Mouse (Mus musculus) heart, adult 9 months (tissue): ENCODE measurements around the gene Sv2b.
"Not testable (repeated sequence)": the region's sequence is repeated elsewhere in the genome, so short reads cannot be mapped to it uniquely, and the experiment has no call there.

Experiments used
- DNase-seq, 2 experiments: peaks; one replicate each; pipeline ENCODE4 v3.0.0; 2022; ENCODE audit warnings: low spot score in 2 of 2

Gene Sv2b

DNA sequence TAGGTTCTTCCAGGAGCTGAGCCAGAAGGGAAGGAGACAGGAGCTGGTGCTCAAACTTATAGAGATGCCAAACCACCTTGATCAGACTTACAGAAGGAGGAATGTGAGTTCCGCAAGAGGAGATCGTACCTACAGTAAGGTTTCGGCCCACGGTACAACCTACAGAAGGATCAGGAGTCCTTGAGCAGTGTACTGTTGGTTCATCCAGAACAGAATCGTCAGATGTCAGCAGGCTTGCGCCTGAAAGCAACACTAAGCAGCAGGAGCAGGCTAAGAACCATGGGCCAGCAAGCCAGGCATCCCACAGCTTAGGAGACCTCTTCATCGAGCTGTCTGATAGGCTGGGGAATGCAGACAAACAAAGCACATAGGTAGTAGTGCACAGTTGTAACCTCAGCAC is 92.9 kb downstream of the Sv2b start:
- no peak for DNase-seq

DNA sequence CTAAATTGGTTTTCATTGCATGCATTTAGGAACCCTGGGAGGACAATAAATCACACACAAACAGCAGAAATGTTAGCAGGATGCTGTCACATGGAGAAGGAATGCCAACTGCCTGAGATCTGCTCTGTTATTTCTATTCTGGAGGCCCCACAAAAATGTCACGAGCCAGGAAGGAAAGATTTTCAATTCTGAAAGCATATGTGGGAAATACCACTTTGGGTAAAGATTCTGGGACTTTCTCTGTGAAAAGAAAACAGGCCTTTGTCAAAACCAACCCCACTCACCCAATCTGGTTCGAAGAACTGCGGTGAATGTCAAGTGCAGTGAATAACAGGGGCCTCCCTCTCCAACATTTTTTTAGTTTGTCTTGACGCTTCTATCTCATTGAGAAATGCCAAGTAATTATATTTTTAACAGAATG is 99.8 kb downstream of the Sv2b start:
- DNase-seq, result no peak

DNA sequence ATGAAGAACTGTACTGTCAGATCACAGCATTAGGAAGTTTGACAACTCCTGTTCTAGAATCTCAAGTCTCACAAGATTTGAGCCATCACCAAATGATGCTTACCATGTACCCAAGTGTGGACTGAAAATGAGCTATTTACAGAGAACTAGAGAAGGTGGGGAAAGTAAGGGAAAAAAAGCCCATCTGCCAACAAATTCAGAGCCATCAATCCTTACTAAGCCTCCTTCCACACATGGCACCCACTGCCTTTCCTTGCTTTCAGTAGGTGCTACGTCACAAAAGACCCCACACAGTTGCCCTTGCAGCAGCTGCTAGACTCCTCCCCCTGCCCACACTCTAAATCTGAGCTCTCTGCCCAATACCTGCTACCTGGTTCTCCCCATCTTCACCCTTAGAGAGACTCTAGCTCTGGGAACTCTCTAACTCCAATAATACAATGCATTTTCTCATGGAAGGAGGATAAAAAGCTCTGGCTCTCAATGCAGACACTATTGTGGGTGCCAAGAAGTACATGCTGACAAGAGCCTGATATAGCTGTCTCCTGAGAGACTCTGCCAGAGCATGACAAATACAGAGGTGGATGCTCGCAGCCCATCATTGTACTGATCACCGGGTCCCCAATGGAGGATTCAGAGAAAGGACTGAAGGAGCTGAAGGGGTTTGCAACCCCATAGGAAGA is 101.0 kb downstream of the Sv2b start:
- DNase-seq, result no peak

DNA sequence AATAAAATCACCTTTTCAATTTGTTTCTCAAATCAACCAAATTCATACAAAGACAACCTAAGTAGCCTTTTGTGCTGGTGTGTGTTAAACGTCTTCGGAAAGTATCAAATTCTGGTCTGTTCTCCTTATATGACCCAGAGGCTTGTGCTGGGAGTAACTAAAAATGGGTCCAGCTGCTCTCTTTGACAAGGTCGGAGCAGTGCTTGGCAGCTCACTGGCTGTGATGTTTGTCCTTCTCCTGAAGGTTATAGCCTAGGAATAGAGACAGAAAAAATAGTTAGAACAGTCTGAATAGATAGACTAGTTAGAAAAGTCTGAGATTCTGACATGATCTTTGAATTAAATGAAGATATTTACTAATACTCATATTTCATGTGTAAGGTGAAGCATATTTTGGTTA is 102.4 kb downstream of the Sv2b start:
- DNase-seq, result no peak

DNA sequence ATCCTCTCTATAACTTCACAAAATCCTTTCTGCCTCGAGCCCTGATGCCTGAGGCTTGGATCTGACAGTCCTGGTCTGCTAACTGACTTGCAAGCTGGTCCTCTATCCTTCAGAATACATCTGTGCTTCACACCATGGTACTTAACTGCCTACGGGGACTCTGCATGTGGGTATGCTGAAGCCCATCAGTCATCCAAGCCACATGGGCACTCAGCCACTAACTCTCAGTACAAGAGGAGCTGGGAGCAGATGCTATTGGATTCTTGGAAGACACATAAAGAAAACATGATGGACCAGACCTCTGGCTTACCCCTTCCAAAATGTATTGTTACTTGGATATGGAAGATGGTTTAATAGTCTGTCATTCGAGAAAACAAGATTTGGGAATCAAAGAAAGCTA is 103.7 kb downstream of the Sv2b start:
- no peak for DNase-seq

DNA sequence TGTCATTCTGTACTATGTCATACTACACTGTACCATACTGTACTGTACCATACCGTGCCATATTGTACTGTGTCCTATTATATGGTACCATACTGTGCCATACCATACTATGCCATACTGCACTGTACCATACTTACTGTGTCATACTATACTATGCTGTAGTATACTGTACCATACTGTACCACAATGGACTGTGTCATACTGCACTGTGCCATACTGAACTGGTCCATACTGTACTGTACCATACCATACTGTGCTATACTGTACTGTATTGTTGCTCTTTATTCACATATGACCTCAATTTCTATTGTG is 114.2 kb downstream of the Sv2b start:
- DNase-seq, result not testable (repeated sequence)

DNA sequence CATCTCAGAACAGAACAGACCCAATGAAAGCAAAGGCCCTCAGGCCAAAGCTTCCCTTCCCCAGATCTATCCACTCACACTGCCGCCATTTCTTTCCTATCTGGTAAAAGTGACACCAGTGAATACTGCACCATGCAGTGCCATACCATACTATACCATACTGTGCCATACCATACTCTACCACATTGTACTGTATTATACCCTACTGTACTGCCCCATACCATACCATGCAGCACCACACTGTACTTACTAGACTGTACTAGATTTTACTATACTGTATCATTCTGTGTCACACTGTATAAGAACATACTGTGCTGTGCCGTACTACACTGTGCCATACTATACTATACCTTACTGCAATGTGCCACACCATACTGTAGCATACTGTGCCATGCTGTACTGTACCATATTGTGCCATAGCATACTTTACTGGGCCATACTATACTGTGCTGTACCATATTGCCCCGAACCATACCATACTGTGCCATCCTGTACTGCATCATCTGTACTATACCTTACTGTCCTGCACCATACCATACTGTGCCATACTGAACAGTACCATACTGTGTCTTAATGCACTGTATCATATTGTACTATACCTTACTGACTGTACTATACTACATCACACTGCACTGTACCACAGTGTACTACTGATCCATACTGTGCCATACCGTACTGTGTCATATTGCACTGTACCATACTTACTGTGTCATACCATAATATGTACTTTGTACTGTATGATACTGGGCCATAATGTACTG is 114.7 kb downstream of the Sv2b start:
- DNase-seq, result no peak

DNA sequence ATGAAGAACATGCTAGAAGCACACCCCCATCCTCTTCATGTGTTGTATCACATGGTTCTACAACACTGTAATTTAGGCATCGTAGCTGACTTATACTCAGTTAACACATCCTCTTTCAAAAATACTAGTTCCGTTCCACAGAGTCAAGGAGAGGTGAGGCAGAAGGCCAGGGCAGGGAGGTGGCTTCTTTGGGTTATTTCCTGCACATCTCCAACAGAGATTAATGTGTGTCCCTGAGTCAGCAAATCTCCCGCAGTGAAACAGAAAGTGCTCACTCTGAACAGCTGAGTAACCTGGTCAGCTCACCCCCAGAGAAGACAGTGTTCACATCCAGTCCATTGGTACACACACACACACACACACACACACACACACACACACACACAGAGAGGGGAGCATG is 118.9 kb downstream of the Sv2b start:
- no peak for DNase-seq

DNA sequence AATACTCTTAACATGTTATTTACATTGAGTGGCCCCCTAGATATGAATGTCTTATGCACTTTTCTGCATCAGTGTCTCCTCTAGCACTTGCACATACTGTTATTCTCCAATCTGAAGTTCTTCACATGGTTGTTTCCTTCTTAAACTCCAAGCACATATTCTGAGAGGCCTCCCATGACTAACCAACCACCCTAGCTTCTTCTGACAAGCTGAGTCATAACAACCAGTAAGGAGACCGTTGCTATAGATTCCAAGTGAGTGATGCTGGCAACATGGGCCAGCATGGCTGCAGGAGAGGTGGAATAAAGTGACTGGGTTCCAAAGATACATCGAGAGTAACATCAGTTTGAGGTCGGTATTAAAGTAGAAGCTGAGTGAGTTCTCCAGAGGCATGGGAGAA is 134.0 kb downstream of the Sv2b start:
- no peak for DNase-seq

DNA sequence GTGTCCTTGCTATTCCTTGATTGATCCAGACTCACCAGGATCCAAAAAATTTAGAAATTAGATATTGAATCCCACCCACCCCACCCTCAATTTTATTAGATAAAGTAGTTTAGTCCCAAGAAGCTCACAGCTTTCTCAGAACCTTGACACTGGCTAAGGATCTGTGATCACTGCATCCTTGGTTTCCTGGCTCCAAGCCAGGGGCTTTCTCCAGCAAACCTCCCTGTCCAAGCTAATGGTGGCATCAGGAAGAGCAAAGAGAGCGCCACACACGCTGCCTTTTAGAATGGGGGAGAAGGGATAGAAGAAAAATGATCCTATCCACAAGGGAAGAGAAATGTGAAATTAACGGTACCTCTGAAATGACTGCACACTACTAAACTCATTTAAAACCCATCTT is 141.6 kb downstream of the Sv2b start:
- DNase-seq, result no peak

DNA sequence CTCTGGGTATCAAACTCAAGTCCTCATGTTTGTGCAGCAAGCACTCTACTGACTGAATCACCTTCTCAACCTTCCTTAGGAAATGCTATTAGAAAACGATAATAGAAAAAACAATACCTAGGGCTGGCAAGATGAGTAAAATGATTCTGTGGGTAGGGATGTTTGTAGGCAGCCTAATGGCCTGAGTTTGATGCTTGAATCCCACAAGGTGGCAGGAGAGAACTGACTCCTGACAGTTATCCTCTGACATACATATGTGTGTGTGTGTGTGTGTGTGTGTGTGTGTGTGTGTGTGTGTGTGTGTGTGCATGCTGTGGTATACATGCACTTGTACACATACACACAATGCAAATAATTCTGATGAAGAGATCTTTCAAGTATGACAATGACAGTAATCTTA is 161.9 kb downstream of the Sv2b start:
- no peak for DNase-seq

DNA sequence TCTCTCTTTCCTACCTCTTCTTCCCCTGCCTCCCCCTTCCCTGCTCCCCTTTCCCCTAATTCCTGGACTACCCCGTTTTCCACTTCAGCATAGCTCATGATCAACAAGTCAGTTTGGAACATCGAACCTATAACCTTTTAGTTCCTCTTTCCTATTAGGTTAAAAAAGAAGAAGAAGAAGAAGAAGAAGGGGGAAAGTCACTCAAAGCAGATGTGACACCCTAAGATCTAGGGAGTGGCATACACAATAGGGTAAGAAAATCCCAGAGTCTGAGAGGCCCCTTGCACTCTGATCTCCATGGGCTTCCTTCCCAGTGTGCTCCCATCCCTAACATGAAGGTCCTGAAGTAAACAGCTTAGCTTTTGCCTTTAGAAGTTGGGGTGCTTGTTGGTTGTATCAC is 166.3 kb downstream of the Sv2b start:
- no peak for DNase-seq

DNA sequence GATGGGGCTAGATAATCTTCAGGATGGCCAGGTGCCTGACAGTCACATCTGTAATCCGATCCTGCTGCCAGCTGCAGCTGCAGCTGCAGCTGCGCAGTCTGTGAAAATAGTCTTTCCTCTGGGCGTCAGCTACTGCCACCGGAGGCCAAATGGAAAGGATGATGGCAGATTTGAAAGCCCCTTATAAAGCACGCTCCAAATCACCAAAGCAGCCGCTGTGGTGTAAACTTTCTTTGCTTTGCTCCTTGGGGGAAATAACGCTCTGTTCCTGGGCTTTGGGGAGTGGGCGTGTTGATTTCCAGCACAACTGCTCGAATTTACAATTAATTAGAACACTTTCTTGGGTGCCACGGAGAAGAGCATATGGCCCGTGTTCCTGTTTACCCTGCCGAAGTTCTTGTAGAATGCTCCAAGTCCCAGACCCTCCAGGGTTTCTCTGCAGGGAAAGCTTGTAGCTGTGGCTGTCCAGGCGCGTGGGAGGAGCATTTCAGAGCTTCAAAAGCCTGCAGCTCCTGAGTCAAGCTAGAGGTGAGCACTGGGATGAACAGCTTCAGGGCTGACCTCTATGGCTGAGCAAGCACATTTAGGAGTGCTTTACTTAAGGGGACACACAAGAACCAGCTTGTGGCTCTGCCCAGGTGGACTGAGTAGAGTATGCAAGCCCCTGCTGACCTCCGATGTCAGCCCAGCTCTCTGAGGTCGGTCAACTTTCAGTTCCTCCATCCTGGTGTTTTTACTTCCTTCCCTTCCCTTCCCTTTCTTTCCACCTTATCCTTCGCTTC is 167.0 kb downstream of the Sv2b start:
- DNase-seq, result no peak

DNA sequence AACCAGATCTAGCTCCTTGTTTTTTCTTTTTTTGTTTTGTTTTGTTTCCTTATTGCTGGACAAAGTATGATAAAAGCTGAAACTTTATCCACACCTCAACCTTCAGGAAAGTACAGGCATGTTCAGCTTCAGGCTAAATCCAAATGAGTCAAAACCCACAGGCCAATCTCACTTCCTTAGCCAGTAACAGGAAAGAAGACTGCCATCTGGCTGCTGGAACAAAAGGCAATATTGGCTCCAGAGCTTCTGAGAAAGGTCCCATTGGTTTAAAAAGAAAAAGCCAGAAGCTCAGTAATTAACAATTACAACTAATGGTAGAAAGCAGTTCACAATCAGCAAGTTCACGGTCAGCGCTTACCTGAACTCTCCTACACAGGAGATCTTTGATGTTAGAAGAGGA is 169.8 kb downstream of the Sv2b start:
- DNase-seq, result no peak

DNA sequence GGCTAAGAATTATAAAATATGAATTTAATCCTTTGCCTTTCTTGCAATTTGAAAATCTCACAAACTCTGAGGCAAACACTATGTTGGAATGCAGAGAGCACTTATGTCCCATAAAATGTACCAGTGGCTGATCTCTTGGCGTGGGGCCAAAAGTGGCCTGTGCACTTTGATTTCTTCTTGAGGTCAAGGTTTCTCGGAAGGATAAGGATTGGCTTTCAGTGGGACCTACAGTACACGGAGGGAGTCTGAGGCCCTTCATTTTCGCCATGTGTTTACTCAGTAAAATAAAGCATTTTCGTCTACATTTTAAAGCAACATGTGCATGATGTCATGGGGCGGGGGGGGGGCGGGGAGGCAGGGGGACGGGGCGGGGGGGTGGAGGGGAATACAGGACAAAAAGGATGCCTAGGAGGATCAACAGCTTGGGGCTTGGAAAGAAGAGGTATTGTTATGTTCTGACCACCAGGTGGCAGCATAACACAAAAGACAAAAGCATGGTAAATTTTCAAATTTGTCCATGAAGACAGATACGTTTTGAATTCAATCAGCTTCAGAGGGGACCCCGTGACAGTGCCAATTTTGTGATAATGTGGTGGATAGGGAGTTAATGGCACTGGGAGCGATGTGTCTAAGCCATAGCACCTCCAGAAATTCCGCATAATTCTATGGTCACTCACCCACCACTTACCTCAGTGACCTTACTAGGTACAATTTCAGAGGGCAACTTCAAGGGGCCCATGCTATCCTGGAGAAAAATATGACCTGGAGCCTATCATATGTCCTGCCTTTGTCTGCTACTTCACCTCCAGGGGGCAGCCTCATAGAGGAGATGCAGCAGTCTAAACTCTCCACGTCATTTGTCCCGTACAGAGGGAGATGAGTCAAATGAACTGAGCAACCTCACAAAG is 174.1 kb downstream of the Sv2b start:
- peak in 1 of 2 experiments; percentile 2 for DNase-seq

DNA sequence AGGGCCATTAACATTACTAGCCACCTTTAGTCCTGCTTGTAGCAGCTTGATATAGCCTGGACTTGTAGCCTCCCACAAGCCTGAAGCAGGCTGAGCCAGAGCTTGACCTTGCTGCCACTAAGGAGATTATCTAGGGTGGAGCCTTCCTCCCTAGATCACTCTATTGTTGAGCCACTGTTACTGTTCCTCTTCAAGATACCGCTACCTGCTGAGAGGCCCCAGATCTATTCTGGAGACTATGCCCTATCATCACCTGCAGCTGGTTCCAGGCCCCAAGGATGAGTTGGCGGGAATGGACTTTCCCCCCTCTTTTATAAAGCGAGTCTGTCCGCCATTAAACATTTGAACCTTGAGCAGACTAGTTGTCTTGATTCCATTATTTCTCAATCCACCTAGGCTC is 181.0 kb downstream of the Sv2b start:
- no peak for DNase-seq

DNA sequence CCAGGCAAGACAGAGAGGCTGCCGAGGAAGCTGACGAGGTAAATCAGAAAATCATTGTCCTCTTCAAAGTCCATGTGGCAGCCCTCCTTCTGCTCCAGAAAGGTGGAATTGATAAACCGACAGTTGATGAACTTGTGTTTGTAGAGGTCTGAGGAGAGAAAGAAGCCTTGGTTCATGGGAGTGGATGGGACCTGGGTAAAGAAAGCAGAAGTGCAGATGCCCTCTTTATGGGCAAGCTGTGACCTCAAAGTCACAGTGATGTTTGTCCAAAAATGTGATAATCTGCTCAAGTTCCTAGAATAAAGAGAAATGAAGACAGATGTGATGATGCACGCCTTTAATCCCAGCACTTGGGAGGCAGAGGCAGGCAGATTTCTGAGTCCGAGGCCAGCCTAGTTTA is 185.0 kb downstream of the Sv2b start:
- DNase-seq, result no peak

DNA sequence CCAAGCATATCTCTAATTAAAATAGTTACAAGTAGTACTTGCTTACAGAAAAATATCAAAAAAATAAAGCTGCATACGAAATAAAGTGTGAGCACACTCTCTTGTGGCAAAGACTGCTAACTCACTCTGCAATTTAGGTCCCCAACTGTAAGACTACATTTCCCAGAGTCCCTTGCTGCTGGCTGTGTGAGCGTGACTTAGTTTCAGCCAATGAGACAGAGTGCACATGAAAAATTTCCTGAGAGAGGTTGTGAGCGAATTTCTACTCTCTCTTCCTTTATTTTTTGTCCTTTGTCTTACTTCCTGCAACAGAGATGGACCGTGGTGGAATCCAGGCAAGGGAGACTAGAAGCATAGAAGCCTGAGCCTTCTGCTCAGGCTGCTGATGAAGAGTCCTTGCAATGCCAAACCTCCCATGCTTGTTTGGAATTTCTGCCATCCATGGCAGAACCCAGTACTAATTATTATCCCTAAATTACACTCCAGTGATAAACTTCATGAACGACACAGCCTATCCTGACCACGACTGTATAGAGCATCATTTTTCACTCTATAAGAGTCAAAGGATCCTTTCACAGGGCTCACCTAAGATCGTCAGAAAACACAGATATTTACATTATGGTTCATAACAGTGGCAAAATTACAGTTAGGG is 190.9 kb downstream of the Sv2b start:
- DNase-seq, result peak; percentile 33 to 41

DNA sequence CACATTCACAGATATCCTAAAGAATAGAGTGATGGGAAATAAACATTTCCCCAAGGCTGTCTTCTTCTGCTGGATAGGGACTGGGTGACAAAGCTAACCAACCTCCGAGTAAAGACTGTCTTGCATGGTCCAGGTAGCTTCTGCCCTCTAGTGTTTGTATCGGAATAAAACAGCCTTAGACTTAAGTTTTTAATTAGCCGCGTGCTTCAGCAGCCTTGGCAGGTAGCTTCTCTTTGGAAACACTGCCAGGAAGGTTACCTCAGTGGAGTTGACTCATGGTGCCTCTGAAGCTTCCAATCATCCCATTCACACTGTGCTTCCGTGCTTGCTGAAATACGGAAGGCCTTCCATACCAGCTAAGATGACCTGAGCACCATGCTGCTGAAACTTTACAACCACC is 198.4 kb downstream of the Sv2b start:
- peak; percentile 4 to 22 for DNase-seq

DNA sequence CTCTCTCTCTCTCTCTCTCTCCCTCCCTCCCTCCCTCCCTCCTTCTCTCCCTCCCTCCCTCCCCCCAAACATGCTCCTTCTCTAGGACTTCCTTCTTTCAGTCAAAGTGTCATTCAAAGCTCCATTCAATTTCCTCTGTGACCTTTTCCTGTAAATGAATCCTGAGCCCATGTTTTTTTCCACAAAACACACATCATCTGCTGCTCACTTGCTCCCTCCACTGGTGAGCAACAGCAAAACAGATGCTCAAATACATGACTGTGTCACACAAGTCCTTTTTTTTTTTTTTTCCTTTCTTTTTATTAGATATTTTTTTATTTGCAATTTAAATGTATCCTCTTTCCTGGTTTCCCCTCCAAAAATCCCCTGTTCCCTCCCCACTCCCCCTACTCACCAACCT is 201.6 kb downstream of the Sv2b start:
- DNase-seq, result peak in 1 of 2 experiments; percentile 6

DNA sequence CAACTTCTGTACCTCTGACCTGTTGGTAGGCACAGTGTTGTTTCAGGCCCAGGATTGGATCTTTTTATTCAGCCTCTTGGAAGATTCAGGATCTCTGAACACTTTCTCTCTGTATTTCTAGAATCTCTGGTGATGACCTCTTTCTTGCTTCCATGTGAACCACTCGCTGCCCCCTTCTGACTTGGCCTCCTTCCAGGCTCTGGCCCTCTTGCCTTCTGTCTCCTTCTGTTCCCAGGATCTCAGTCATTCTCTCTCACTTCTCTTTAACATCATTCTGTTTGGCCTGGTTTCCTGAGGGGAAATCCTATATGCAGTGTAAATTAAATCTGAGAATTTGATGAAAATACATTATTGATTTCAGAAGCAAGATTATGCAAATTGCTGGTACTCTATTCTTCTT is 205.2 kb downstream of the Sv2b start:
- DNase-seq, result no peak
